Mouse (Mus musculus) CD4-positive helper T cell, adult 2 months (primary cell): ENCODE data around the gene Itfg1.
A peak's percentile ranks its signal among the peaks of the same experiment; 100 is the strongest.

Experiments used
- DNase-seq: peaks from one replicate; pipeline ENCODE4 v3.0.0-alpha.2; 2012; ENCODE audit warnings: low read depth, missing footprints, low spot score

Gene Itfg1

GRCm38 (mm10) chr8:85745053-85745452 is 95.7 kb downstream of the Itfg1 start:
- no peak for DNase-seq

GRCm38 (mm10) chr8:85730545-85730944 is 110.2 kb downstream of the Itfg1 start:
- no peak for DNase-seq

- DNase-seq = no peak
These were observed 123.5 kb downstream of the Itfg1 start for GRCm38 (mm10) chr8:85717271-85717670.

GRCm38 (mm10) chr8:85716696-85717095 is 124.0 kb downstream of the Itfg1 start:
- DNase-seq = no peak

- no peak for DNase-seq
These were observed 133.7 kb downstream of the Itfg1 start for GRCm38 (mm10) chr8:85706988-85707387.

GRCm38 (mm10) chr8:85700751-85701351 is 139.9 kb downstream of the Itfg1 start, which contains the start of gene Neto2:
TSS of gene Neto2 (minus strand) at chr8:85700924.
- DNase-seq = peak; percentile 86

- no peak for DNase-seq
These were observed 140.5 kb downstream of the Itfg1 start for GRCm38 (mm10) chr8:85700101-85700750.

- DNase-seq = peak; percentile 75
These were observed 141.7 kb downstream of the Itfg1 start for GRCm38 (mm10) chr8:85699051-85699450.
